Mouse (Mus musculus) kidney, postnatal 0 days (tissue): ENCODE results near the gene Itpr1. TPM values are rescaled to one million over a fixed set of nuclear protein-coding genes. Genes with fewer than 3 reads are reported as not detected.
A peak's percentile ranks its signal among the peaks of the same experiment; 100 is the strongest.

Experiments used
- ATAC-seq: fragments of 200-750 bp; cut with Nextera tagmentation; replicated peaks from 2 replicates; pipeline ENCODE4 v1.8.0; 2017; ENCODE audit warnings: low read depth, moderate number of reproducible peaks, moderate TSS enrichment, moderate library complexity; ENCODE audit not compliant: low FRiP score
- DNase-seq: peaks from one replicate; pipeline ENCODE4 v3.0.0-alpha.2; 2016; ENCODE audit warnings: low spot score
- H3K27ac ChIP-seq: fragments of 300-500 bp; sonication (generic); 2 replicates; pipeline ENCODE4 v1.5.1; 2014; ENCODE audit warnings: mild to moderate bottlenecking
- H3K27me3 ChIP-seq: fragments of 300-500 bp; sonication (generic); 2 replicates; pipeline ENCODE4 v1.6.1; 2014; ENCODE audit warnings: low read length, mixed read lengths; ENCODE audit not compliant: insufficient read depth
- H3K36me3 ChIP-seq: fragments of 300-500 bp; sonication (generic); 2 replicates; pipeline ENCODE4 v1.6.1; 2014; ENCODE audit warnings: low read length, mixed read lengths; ENCODE audit not compliant: insufficient read depth
- H3K4me1 ChIP-seq: fragments of 300-500 bp; sonication (generic); replicated peaks from 2 replicates; pipeline ENCODE4 v1.6.1; 2014; ENCODE audit warnings: antibody characterized with exemption, low read length, mixed read lengths; ENCODE audit not compliant: insufficient read depth
- H3K4me2 ChIP-seq: fragments of 300-500 bp; sonication (generic); 2 replicates; pipeline ENCODE4 v1.6.1; 2014; ENCODE audit warnings: mild to moderate bottlenecking, low read length, moderate library complexity, mixed read lengths
- H3K4me3 ChIP-seq: fragments of 300-500 bp; sonication (generic); replicated peaks from 2 replicates; pipeline ENCODE4 v1.5.1; 2014; ENCODE audit warnings: low read depth, low read length
- H3K9ac ChIP-seq: fragments of 300-500 bp; sonication (generic); 2 replicates; pipeline ENCODE4 v1.6.1; 2014; ENCODE audit warnings: low read depth, low read length
- H3K9me3 ChIP-seq: fragments of 300-500 bp; sonication (generic); replicated peaks from 2 replicates; pipeline ENCODE4 v1.6.1; 2016; ENCODE audit warnings: low read length, inconsistent platforms, mixed read lengths
- CTCF ChIP-seq: IDR thresholded peaks from 2 replicates; pipeline ENCODE4 v1.5.1; 2016; ENCODE audit warnings: antibody characterized with exemption, low read depth, mild to moderate bottlenecking, moderate library complexity
- WGBS: fragments of 180-500 bp; shearing (Covaris S2); extraction: QIAGEN DNeasy Blood & Tissue Kit; methylation state at CpG from one replicate; pipeline ENCODE4 v1.1.7; 2014; 5-methylcytosine and 5-hydroxymethylcytosine counted together
- polyA plus RNA-seq: library from polyadenylated mRNA; unstranded; fragments of >200 nt; fragmentation: Nextera tagmentation; extraction: Ambion mirVana; gene quantifications from 2 replicates; pipeline ENCODE4 v1.2.1, GENCODE M21; 2015

The Itpr1 gene
- 21.2 TPM in 2 replicates for polyA plus RNA-seq

DNA sequence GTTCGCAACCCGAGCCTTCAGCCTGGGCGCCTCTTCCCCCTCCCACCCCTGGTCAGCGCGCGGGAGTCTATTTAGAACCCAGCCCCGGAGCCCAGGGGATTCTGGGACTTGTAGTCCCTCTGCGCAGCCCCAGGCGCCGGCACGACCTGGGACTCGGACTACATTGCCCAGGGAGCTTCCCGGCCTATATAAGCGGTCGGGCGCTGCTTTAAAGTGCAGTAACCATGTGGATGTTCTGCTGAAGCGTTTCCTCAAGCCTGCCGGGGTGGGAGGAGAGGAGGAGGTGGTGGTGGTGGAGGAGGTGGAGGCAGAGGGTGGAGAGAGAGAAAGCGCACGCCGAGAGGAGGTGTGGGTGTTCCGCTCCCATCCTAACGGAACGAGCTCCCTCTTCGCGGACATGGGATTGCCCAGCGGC, at the start of gene Itpr1:
Gene Itpr1, plus strand, starts transcription at position 216 of the 415 bp plus-strand sequence.
- peak within 1 kb of the TSS; percentile 76 for H3K9ac ChIP-seq
- H3K36me3 ChIP-seq = no peaks in the 10 kb centered on the region
- peak within 1 kb of the TSS; percentile 84 for H3K4me3 ChIP-seq
- DNase-seq (peak; percentile 98), ATAC-seq (peak; percentile 99)
- peak within 1 kb of the TSS; percentile 87 for H3K4me2 ChIP-seq
- H3K27ac ChIP-seq = peak within 1 kb of the TSS; percentile 80
- peaks cover 13% of the 10 kb centered on the region; the same call in 1 of the 2 replicates for H3K4me1 ChIP-seq
- no peaks in the 10 kb centered on the region for H3K27me3 ChIP-seq
- H3K9me3 ChIP-seq = no peaks in the 10 kb centered on the region
- 0% methylated on average over 27 of the region's 27 CpGs for WGBS
- TF ChIP-seq CTCF = no peak

DNA sequence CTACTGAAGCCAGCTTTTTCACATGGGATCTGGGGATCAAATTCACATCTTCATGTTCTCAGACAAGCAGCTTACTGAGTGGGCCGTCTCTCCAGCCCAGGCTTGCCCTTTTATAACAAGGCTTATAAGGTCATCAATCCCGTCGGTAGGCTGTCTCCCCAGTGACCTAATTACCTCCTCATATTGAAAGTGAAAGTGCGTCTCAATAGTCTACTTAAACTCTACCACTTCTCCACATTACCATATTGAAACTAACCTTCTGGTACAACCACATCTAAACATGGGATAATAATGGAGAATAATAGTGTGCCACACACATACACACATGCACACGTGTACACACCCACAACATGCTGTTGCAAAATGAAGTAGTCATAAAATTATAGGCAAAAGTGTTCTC, 48.0 kb upstream of the Itpr1 start:
- Histone ChIP-seq H3K9me3 (no peaks in the 10 kb centered on the region), H3K27me3 (no peaks in the 10 kb centered on the region), H3K4me3 (no peak overlapping the region), H3K27ac (no peak overlapping the region), H3K9ac (no peak overlapping the region), H3K36me3 (no peaks in the 10 kb centered on the region), H3K4me2 (no peak overlapping the region), H3K4me1 (no peaks in the 10 kb centered on the region)
- WGBS = 74% methylated on average over 5 of the region's 5 CpGs
- no peak for ATAC-seq
- DNase-seq = no peak
- no peak for TF ChIP-seq CTCF

DNA sequence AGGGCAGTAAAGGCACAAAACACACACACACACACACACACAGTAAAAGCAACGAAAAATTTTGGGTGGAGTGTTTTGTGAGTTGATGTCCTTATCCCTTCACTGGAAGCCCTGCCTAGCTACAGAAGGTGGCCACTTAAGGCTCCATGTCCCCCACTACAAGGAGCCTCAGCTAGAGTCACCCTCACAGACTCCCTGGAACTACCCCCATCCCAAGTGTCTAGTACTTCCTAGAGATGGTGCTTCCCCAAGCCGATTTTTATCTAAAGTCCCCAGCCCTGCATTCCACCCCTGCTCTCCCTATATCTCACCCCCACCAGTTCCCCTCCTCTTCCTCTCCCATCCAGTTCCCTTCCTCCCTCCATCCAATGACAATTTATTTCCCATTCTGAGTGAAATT, 47.3 kb upstream of the Itpr1 start:
- H3K4me1 ChIP-seq = no peaks in the 10 kb centered on the region
- H3K4me3 ChIP-seq = no peak overlapping the region
- no peaks in the 10 kb centered on the region for H3K27me3 ChIP-seq
- H3K9me3 ChIP-seq = no peaks in the 10 kb centered on the region
- no peaks in the 10 kb centered on the region for H3K36me3 ChIP-seq
- no peak overlapping the region for H3K9ac ChIP-seq
- ATAC-seq (no peak), DNase-seq (no peak)
- no peak for TF ChIP-seq CTCF
- H3K27ac ChIP-seq = no peak overlapping the region
- H3K4me2 ChIP-seq = no peak overlapping the region
- WGBS = 87% methylated on average over 2 of the region's 2 CpGs

DNA sequence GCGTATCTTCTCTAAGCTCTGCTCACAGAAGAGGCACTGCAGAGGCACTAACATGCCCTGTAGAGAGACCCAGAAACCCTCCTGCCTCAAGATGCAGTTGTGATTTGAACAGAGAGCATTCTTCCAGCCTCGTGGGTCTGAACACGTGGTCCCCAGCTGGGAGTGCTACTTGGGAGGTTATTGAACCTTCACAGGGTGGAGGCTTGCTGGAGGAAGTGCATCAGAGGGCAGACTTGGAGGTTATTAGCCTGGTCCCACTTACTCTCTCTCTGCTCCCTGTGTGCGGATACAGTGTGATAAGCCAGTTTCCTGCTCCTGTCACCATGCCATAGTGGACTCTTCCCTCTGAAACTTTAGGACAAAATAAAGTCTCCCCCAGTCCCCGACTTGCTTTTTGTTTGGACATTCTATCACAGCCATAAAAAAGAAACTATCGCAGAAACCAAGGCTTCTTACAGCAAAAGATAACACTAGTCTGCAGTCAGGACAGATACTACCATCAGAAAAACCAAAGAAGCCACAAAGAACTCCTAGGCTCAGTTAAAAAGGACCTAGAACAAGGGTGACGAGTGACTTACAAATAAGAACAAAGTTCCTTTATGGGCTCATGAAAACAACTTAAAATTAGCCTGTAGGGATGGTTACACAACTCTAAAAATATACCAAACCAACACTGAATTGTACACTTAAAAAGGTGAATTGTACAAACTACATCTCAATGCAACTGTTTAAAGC, 44.8 kb upstream of the Itpr1 start:
- WGBS = 70% methylated on average over 7 of the region's 7 CpGs
- ATAC-seq = no peak
- H3K4me2 ChIP-seq = no peak overlapping the region

DNA sequence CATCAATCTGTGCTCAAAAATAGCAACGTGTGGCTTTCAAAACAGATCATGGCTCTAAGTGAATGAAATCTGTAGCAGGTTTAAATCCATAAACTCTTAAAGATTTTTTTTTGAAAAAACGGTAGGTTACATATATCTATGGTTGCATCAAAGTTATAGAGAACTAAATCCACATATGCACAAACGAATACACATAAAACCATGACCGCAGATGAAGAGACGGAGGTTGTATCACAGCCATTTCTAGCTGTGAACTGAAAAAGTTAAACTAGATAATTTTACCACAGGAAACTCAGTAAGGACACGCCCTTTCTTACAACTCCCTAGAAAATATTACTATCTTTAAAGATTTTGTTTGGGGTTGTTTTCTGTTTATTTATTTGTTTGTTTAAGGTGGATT, 44.2 kb upstream of the Itpr1 start:
- WGBS = 94% methylated on average over 6 of the region's 6 CpGs
- H3K9ac ChIP-seq = no peak overlapping the region
- no peak for DNase-seq
- no peak for TF ChIP-seq CTCF
- H3K27ac ChIP-seq = no peak overlapping the region
- H3K9me3 ChIP-seq = no peaks in the 10 kb centered on the region
- H3K27me3 ChIP-seq = no peaks in the 10 kb centered on the region
- ATAC-seq = no peak
- H3K4me1 ChIP-seq = no peaks in the 10 kb centered on the region
- H3K4me3 ChIP-seq = no peak overlapping the region
- 0 out of 2 replicates have a peak, but pooled peaks cover 3% of the 10 kb centered on the region for H3K36me3 ChIP-seq
- H3K4me2 ChIP-seq = no peak overlapping the region

More for the DNA sequence above, 44.8 kb upstream of the Itpr1 start:
- Histone ChIP-seq H3K4me1 (no peaks in the 10 kb centered on the region), H3K27me3 (no peaks in the 10 kb centered on the region), H3K9me3 (no peaks in the 10 kb centered on the region), H3K36me3 (0 out of 2 replicates have a peak, but pooled peaks cover 3% of the 10 kb centered on the region), H3K27ac (no peak overlapping the region), H3K4me3 (no peak overlapping the region), H3K9ac (no peak overlapping the region)
- TF ChIP-seq CTCF = no peak
- no peak for DNase-seq

DNA sequence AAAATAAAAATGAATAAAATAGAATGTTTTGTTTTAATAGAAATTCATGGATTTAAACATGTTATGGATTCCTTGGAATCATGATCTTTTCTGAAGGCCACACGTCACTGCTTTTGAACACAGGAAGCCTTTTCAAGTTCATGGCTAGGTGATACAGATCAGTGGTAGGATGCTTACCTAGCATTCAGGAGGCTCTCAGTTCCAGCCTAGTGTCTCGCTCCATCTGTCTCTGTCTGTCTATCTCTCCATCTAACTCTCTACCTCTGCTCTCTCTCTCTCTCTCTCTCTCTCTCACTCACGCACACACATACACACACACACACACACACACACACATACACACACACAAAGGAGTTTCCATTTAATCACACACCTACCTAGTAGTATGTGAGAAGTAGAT, 43.4 kb upstream of the Itpr1 start:
- Histone ChIP-seq H3K4me3 (no peak overlapping the region), H3K9me3 (no peaks in the 10 kb centered on the region), H3K36me3 (0 out of 2 replicates have a peak, but pooled peaks cover 6% of the 10 kb centered on the region), H3K27ac (no peak overlapping the region), H3K4me2 (no peak overlapping the region), H3K4me1 (no peaks in the 10 kb centered on the region), H3K9ac (no peak overlapping the region), H3K27me3 (no peaks in the 10 kb centered on the region)
- DNase-seq = no peak
- no peak for ATAC-seq
- 92% methylated on average over 3 of the region's 3 CpGs for WGBS
- TF ChIP-seq CTCF = no peak

DNA sequence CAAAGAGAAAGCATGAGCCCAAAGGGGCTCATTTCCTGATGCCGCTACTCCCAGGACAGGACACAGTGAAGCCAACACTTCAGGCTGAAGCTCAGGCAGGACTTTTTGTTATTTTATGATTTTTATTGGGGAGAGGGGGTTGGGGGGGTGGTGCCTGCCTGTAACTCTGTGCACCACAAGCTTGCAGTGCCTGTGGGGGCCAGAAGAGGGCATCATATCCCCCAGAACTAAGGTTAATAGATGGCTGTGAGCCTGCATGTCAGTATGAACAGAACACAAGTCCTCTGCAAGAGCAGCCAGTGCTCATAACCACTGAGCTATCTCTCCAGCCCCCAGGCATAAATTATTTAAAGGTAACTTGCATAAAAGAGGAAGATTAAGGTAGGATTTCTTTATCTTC, 40.7 kb upstream of the Itpr1 start:
- Histone ChIP-seq H3K4me3 (no peak overlapping the region), H3K9ac (no peak overlapping the region), H3K9me3 (no peaks in the 10 kb centered on the region), H3K27ac (no peak overlapping the region), H3K27me3 (no peaks in the 10 kb centered on the region), H3K36me3 (0 out of 2 replicates have a peak, but pooled peaks cover 6% of the 10 kb centered on the region), H3K4me2 (no peak overlapping the region), H3K4me1 (no peaks in the 10 kb centered on the region)
- WGBS = 93% methylated on average over 1 of the region's 1 CpGs
- no peak for TF ChIP-seq CTCF
- ATAC-seq = no peak
- DNase-seq = no peak
